Mouse (Mus musculus): ENCODE data around the gene Rnf25. TPM values are rescaled to one million over a fixed set of nuclear protein-coding genes. Genes with fewer than 3 reads are reported as not detected.

Rnf25 gene
- 24.4 TPM for polyA plus RNA-seq (2017; shearing (Covaris generic))

GRCm38 (mm10) chr1:74601267-74601962 lies at the start of gene Rnf25, which contains the start of gene Stk36:
Gene Rnf25 (minus strand): TSS chr1:74601397.
Gene Stk36 (plus strand): TSS chr1:74601445.

GRCm38 (mm10) chr1:74587773-74588445 lies 13.3 kb downstream of the Rnf25 start, which contains the start of the genes Zfp142 and Bcs1l:
Gene Zfp142 (minus strand): TSS chr1:74588246.
Gene Bcs1l (plus strand): TSS chr1:74588289.

DNA sequence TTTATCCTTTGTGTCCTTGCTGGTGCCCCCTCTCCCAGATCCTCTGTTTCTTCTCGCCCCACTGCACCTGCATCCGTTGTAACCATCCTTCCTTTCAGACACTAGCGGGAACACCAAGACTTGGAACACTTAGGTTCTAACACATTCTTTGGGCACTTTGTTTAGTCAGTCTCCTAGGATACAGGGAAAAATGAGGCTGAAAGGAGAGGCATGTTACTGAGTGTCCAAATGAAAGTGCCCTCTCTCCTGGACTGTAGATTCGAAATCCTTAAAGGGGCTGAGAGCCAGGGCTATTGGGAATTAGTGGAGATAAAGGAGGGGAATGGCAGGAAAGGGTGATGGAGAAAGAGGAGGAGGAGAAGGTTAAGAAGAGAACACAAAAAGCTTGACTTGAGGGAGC lies 57.0 kb downstream of the Rnf25 start, which contains the start of gene Usp37:
Gene Usp37, minus strand, starts transcription at position 101 of the 400 bp plus-strand sequence.

Other genes starting within 250 kb of the Rnf25 start
- not detected for gene Catip, start 239.3 kb downstream of the Rnf25 start, polyA plus RNA-seq (2017; shearing (Covaris generic))
- not detected for gene Slc11a1, start 226.2 kb downstream of the Rnf25 start, polyA plus RNA-seq (2017; shearing (Covaris generic))
- 4.6 TPM for gene Ctdsp1, start 209.9 kb downstream of the Rnf25 start, polyA plus RNA-seq (2017; shearing (Covaris generic))
- not detected for gene Vil1, start 192.0 kb downstream of the Rnf25 start, polyA plus RNA-seq (2017; shearing (Covaris generic))
- 15.8 TPM for gene Cnot9, start 95.3 kb downstream of the Rnf25 start, polyA plus RNA-seq (2017; shearing (Covaris generic))
- 0.44 TPM for gene Plcd4, start 58.5 kb downstream of the Rnf25 start, polyA plus RNA-seq (2017; shearing (Covaris generic))
- 15.9 TPM for gene Usp37, start 57.1 kb downstream of the Rnf25 start, polyA plus RNA-seq (2017; shearing (Covaris generic))
- gene Zfp142, start 13.2 kb downstream of the Rnf25 start, polyA plus RNA-seq (2017; shearing (Covaris generic)), result 10.5 TPM
- 5.6 TPM for gene Bcs1l, start 13.1 kb downstream of the Rnf25 start, polyA plus RNA-seq (2017; shearing (Covaris generic))
- gene Stk36, start within 50 bp of the Rnf25 start, polyA plus RNA-seq (2017; shearing (Covaris generic)), result 0.24 TPM
- 45.6 TPM for gene Ttll4, start 60.3 kb upstream of the Rnf25 start, polyA plus RNA-seq (2017; shearing (Covaris generic))
- gene Cyp27a1, start 112.2 kb upstream of the Rnf25 start, polyA plus RNA-seq (2017; shearing (Covaris generic)), result not detected
- not detected for gene Prkag3, start 147.8 kb upstream of the Rnf25 start, polyA plus RNA-seq (2017; shearing (Covaris generic))
- not detected for gene Wnt6, start 170.5 kb upstream of the Rnf25 start, polyA plus RNA-seq (2017; shearing (Covaris generic))
- 0.40 TPM for gene Wnt10a, start 190.1 kb upstream of the Rnf25 start, polyA plus RNA-seq (2017; shearing (Covaris generic))

Data from effector memory CD4-positive, alpha-beta T cell, adult 7 months (primary cell).